Mouse (Mus musculus) retina, adult 2 months (tissue): Measurements from ENCODE around the gene Hephl1.

Source experiments
- DNase-seq: peaks from one replicate; pipeline ENCODE4 v3.0.0-alpha.2; 2012; ENCODE audit warnings: low read depth, low spot score

The Hephl1 gene

GRCm38 (mm10) chr9:15060026-15060425, 51.9 kb downstream of the Hephl1 start:
- no peak for DNase-seq

- DNase-seq: no peak
These were observed 66.2 kb downstream of the Hephl1 start for GRCm38 (mm10) chr9:15045740-15046139.

GRCm38 (mm10) chr9:15045084-15045669, 66.7 kb downstream of the Hephl1 start, which contains the start of gene Panx1:
TSS of gene Panx1 (minus strand) at chr9:15045478.
- DNase-seq: no peak

- DNase-seq: no peak
These were observed 67.4 kb downstream of the Hephl1 start for GRCm38 (mm10) chr9:15044391-15045083.

- DNase-seq: no peak
These were observed 70.4 kb downstream of the Hephl1 start for GRCm38 (mm10) chr9:15041556-15041955.

- DNase-seq: no peak
These were observed 72.1 kb downstream of the Hephl1 start for GRCm38 (mm10) chr9:15039848-15040247.

GRCm38 (mm10) chr9:15037704-15038103, 74.2 kb downstream of the Hephl1 start:
- DNase-seq: no peak

GRCm38 (mm10) chr9:15037237-15037636, 74.7 kb downstream of the Hephl1 start:
- DNase-seq: no peak

- DNase-seq: no peak
These were observed 75.1 kb downstream of the Hephl1 start for GRCm38 (mm10) chr9:15036807-15037206.

GRCm38 (mm10) chr9:15036405-15036804, 75.5 kb downstream of the Hephl1 start:
- no peak for DNase-seq

- DNase-seq: no peak
These were observed 75.9 kb downstream of the Hephl1 start for GRCm38 (mm10) chr9:15035979-15036378.

GRCm38 (mm10) chr9:15034546-15035273, 77.2 kb downstream of the Hephl1 start:
- DNase-seq: no peak

- DNase-seq: no peak
These were observed 78.2 kb downstream of the Hephl1 start for GRCm38 (mm10) chr9:15033568-15034160.

GRCm38 (mm10) chr9:15032797-15033196, 79.1 kb downstream of the Hephl1 start:
- DNase-seq: no peak

- no peak for DNase-seq
These were observed 81.1 kb downstream of the Hephl1 start for GRCm38 (mm10) chr9:15030771-15031170.

- DNase-seq: no peak
These were observed 82.7 kb downstream of the Hephl1 start for GRCm38 (mm10) chr9:15029025-15029727.

GRCm38 (mm10) chr9:15027725-15028124, 84.2 kb downstream of the Hephl1 start:
- DNase-seq: no peak

GRCm38 (mm10) chr9:15023049-15023448, 88.9 kb downstream of the Hephl1 start:
- DNase-seq: no peak

GRCm38 (mm10) chr9:15021156-15021555, 90.8 kb downstream of the Hephl1 start:
- DNase-seq: no peak

- DNase-seq: no peak
These were observed 91.3 kb downstream of the Hephl1 start for GRCm38 (mm10) chr9:15020561-15021080.

GRCm38 (mm10) chr9:15018756-15019131, 93.2 kb downstream of the Hephl1 start:
- DNase-seq: no peak
